Mouse (Mus musculus) cerebellum, postnatal 4 days (tissue): ENCODE measurements at regions not wholly inside any gene's neighbourhood (a gene's known extent, or its start where the extent isn't known, plus 50 kb on each side); places are given as distances from the start of the nearest gene placed in this dataset.

Experiments
- DNase-seq, 2 experiments: peaks; one replicate each; pipeline ENCODE4 v3.0.0; 2022; ENCODE audit warnings: low spot score in 2 of 2, mixed read lengths in 1 of 2

DNA sequence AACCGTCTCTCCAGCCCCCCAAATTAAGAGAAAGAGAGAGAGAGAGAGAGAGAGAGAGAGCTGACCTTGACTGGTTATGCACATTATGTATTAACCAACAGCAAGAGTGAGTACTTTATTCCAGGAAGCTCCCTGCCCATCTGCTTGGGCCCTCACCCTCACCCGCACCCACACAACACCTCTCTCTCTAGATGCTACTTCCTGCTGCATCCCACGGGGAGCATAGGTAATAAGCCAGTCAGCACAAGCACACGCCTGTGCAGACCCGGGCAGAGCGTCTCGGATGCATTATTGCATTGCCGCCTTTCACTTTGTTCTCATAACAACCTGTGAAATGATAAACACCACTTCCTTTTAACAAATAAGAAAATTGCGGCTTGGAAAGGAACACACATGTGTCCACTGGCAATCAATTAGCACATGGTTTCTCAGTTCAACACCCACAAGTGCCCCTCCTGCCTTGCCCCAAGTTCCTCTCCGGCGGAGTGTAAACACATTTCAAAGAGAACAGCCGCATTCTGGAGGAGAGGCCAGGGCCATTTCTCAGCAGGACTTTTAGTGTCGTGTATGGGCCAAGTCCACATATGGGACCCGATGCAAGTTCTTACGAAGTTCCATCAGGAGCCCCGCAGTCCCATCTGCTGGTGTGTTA lies 211.7 kb downstream of the Setd4 start:
- no peak for DNase-seq

DNA sequence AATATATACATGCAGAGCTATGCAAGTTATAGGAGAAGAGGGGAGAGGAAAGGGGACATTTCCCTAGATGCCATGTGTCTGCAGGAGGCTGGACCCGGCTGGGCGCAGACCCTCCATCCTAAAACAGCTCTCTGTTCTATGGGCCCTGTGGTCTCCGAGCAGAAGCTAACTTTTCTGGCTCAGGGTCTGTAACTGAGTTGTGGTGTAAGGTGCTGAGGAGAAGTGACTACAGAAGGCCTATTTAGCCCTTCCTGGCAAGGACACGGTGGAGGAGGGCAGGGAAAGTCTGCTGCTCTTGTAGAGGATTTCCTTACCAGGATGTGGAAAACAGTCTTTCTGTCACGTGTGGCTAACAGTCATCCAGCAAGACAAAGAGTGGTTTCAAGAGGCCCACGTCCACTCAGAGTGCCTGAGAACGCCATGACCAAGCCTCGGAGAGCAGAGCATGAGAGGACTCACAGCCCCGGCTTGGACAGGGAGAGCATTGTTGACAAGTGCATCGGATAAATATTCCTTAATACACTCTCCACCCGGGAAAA lies 216.2 kb downstream of the Setd4 start:
- DNase-seq, result no peak

DNA sequence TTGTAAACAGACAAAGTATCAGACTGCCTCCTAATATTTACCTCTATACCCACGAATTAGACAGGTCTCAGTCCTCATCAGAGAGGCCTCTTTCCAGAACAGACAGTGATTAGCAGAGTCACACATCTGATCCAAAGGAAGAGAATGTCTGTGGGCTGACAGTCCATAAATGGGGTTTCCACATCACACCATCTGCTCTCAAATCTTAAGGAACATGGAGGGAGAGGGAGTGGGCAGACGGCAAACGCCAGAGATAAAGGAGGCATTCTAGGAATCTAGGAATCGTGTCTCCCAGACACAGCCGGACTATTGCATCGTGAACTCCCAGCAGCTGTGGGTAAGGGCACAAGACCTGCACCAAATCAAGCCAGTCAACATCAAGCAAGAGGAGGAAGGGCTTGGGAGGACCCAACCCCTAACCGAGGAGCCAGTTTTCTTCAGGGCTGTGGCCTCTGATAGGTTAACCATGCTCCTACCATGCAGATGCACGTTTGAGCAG lies 219.8 kb downstream of the Setd4 start:
- DNase-seq, result no peak

DNA sequence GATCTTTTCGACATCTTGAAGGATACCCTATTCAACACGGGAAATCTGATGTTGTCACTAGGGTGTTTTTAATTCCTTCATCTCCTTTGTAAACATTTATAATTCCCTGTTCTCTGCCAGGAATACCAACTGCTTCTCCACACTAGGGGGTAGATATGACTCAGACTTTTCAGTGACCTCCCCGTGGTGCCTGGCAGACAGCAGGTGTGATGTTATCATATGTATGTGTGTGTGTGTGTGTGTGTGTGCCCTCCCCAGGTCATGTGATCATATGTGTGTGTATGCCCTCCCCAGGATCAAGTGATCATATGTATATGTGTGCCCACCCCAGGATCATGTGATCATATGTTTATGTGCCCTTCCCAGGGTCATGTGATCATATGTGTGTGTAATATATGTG lies 220.9 kb downstream of the Setd4 start:
- DNase-seq, result no peak

DNA sequence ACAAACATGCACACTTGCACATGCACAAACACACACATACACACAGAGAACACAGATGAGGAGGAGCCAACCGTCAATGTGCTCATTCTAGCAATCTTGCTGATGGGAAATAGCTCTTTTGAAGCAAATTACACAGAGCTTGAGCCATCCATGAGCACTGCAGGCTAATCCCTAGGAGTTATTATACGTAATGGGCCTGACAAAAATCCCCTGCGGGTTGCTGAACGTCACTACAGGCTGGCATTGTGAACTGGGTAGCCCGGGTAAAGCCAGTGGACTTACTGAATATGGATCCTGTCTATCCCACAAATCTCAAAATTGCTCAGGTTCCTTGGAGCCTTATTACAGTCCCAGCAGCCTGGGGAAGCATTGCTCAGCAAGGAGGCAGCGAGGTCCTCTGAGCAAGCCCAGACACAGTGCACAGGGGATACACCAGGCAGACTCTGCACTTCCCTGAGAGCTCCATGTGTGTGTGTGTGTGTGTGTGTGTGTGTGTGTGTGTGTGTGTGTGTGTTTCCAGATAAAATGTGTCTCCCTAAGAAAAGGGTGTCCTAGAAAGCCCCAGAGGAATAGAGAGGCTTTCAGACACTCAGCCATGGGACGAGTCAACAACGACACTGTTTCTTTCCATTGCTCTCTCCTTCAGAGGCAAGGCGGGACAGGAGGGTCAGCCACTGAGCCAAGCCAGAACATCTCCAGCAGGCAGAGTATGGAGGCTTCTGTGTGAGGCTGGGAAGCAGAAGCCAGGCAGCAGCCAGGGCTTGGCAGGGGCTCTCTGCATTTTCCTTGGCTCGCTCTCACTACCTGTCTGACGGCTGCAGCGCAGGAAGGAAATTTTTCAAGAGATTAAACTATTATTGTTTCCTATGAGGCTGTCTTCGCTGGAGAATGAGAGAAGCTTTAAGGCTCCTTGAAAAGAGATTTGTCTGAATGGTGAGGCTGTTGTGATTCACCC lies 222.9 kb downstream of the Setd4 start:
- DNase-seq, result no peak

DNA sequence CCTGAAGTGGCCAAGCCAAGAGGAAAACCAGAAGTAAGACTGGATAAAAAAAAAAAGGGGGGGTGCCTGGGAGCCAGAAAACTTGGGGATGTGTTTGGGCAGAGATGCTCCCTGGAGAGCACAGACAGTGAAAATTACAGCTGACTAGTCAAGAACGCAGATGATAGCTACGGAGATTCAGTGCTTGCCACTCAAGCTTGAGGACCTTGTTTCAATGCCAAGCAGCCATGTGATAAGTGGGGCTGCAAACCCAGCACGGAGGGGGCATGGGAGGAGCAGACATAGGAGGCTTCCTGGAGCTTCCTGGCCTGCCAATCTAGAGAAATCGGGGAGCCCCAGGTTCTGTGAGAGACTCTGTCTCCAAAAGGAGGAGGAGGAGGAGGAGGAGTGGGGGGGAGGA lies 223.7 kb downstream of the Setd4 start:
- DNase-seq, result no peak

DNA sequence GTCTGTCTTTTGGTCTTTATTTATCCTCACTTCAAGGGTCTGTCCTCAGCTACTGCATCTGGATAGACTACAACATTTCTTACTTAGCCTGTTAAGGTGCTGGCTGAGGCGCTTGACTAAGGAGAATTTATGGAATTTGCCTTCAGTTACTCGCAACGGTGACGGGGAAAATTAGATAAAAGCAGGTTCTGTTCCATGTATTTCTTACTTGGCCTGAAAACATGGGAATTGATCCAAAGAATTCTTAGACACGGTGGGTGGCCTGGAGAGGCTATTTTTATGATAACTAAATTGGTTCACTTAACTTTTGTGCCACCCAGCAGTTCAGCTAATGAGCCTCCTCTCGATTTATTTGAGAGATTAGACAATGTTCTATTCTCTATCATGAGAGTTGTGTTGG lies 224.3 kb downstream of the Setd4 start:
- no peak for DNase-seq

DNA sequence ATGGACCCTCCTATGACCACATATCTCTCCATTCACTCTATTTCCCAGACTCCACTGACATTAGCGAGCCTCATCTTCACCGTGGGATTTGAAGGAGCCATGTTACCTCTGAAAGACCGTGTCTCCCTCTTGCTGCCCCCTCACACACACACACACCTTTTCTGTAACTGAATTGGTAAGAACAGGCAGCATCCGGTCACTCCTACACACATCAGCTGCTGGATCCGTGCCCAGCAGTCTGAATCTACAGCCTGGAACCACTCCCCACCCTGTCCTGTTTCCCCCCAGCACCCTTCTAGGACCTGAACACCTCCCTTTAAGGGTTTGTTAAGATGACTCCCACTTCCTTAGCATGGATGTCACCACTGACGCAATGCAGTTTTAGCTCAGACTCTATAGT lies 229.2 kb downstream of the Setd4 start:
- no peak for DNase-seq

DNA sequence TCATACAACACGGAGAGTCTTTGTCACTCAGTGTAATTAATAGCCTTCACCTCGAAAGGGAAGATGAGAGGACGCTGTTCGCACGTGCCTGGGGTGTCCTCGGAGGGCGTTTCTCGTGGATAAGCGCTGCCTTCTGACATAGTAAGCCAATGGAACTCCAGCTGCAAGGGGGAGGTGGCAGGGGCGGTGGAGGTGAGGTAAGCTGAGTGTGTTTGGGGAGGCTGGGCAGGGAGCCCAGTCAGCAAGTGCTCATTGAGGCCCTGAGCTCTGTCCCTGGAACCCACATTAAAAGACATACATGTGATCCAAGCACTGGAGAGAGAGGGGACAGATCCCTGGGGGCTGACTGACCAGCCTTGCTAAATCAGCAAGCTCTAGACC lies 234.1 kb downstream of the Setd4 start:
- no peak for DNase-seq

DNA sequence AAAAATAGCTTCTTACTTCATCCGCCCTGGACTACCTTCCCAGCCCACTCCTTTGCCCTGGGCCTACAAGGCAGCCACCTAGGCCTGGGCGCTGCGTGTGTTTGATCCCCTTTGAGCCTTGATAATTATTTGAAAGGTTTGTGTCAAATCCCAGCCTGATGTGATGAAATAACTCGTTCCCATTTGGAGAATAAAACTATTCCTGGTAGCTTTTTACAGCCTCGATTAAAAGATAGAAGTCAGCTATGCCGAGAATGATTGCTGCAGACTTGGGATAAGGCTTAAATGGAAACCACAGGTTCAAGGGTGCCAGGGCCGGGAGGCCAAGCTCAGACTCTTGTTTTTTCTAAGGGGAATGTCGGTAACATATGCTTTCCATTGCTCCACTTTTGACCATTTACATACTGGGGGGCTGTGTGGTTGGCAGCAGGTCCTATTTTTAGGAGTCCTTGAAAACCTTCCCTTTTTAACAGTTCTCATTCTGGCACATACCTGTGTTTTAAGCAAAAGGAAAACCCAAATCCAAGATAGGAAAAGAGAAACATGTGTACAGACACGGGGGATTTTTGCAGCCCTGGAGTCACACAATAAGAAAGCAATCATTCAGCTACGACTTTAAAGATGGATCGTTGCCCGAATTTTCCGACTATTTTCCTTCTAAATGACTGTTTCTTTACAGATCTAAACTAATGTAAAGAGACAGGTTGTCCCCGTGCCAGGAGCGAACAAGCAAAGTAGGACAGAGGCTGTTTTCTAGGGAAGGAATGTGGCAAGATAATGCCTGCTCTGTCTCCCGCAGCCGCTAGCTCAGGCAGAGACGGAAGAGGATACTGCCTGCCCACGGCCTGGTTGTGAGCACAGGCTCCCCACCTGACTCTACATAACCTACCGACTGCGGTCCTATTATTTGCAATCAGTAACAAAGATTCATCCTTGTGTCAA lies 234.8 kb downstream of the Setd4 start:
- peak in 1 of 2 experiments; percentile 34 for DNase-seq

DNA sequence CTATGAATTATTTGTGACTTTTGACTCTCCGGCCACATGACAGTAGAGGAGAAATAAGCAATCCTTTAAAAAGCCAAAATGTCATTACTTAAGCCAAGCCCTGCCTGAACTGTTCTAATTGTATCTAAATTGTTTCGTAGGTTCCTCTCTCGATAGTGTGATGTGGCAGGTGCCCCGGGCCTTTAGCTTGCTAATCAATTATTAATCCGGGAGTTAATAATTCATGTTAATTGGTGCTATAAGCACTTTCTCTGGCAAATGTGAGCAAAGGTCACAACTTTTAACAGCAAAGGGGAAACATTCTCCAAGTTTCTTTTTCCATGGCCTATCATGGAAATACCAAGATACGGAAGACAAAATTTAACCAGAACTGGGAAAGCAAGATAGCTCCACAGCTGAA lies 235.9 kb downstream of the Setd4 start:
- no peak for DNase-seq

DNA sequence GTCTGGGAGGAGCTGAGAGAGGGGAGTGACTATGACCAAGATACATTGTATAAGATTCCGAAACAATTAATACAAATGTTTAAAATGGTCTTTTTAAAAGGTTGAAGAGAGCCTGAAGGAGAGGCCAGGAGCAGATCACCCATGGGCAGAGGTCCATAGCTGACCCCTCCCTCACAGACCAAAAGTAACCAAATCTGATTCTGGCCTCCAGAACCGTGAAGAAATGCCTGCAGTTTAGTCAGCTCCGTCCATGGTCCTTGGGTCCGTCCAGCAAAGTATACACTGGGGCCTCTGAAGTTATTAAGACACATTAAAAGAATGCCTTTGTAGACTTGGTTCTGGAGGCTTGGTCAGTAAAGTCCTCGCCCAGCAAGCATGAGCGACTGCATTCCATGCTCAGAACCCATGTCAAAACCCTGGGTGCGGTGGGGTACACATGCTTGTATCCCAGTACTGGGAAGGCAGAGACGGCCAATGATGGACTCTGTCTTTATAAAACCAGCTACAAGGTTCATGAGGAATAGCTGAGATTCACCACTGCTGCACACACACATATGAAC lies 236.5 kb downstream of the Setd4 start:
- DNase-seq, result no peak

DNA sequence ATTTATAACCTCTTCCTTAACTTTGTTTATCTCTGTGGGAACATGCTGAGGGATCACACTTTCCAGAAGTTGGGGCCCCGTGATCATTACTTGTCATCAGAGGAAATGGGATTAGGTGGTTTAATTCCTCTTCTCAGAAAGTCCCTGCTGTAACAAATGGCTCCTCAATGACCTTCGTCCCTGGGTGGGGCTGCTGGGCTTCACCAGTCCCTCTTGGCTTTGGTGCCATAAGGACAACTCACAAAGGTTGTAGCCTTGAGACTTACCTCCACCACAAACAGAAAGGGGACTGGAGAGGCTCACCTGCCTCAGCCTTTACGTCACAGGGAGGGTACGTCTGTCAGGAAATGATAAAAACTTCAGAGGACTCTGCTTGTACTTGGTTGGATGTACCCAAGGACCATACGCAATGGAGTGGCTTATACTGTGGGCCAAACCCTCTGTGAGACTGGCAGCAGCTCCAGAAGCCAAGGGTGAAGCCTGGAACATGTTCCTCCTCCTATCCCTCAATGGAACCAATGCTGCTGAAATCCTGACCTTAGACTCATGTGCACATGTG lies 237.4 kb downstream of the Setd4 start:
- DNase-seq, result no peak

DNA sequence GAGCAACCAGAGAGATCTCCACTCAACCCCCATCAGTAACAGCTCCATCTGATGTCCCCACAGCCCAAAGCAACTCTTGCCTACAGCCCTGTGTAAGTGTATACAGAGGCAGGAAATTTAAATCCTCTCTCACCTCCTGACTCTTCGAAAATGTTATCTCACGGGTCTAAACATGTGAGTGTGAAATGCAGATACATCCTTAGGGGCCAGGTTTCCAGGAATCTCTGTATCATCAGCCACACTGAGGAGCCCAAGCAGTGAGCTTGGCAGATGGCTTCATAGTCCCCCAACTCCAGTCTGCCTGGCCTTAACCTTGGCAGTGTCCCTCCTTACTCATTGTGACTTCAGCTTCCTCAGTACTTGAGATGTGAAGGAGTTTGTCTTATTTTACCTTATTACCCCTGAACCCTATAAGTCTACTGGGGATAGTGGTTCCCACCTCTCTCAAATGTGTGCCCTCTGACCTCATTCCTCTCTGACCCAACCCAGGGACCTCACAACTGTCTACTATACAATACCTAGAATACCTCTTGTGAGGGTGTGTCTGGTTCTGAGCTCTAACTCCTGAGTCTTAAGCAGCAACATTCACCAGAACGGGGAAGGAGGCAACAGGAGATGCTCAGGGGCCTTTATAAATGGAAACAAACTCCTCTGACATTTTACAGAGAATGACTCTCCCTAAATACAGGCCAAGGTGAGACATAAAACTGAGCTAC lies 238.5 kb downstream of the Setd4 start:
- DNase-seq, result no peak

DNA sequence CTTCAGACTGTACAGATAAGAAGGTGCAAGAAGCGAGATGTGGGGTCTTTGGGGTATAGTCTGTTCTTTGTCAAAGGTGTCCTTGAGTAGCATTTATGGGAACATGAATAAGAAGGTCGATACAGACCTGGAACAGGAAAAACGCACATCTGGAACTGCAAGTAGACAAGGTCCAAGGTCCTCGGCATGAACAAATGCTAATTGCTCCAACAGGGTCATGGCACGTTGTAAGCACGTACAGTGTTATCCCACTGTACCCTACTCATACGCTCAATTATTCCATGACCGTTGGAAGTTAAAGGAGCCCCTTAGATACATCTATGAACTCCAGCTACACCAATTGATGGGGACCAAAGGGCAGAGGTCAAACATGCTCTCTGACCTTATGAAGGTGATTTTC lies 244.1 kb downstream of the Setd4 start:
- no peak for DNase-seq

DNA sequence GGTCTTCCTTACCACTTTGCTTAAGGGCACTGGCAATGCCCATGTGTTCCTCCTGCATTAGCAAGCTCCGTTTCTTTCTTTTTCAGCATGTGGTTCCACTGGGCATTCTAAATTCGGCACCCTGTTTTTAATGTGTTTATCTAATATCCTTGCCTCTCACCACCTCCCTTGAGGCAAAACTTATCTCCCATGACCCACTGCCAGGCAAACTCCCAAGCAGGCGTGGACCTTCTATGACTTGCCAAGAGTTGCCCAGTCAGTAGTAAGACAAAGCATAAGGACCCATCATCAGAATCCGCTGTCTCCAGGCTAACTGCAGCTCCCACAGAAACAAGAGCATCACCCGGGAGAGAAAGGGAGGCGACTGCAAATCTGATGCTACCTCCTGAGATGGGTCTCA lies 245.2 kb downstream of the Setd4 start:
- no peak for DNase-seq

DNA sequence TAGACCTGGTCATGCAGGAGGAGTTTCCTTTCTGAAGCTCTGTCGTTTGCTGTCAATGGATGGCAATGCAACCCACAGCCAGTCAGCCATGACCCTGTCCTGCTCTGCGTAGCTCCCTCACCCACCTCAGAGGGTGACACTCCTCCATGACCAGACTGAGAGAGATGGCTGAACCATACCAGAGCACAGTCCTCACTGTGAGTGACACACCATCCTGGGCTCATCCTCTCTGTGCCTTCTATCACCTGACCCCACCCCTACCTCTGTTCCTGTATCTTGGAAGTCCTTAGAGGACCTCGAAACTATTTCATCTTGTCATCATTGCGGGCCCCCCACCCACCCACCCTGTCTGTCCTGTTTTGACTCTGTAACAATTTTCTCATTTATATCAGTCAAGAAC lies 245.7 kb downstream of the Setd4 start:
- no peak for DNase-seq

DNA sequence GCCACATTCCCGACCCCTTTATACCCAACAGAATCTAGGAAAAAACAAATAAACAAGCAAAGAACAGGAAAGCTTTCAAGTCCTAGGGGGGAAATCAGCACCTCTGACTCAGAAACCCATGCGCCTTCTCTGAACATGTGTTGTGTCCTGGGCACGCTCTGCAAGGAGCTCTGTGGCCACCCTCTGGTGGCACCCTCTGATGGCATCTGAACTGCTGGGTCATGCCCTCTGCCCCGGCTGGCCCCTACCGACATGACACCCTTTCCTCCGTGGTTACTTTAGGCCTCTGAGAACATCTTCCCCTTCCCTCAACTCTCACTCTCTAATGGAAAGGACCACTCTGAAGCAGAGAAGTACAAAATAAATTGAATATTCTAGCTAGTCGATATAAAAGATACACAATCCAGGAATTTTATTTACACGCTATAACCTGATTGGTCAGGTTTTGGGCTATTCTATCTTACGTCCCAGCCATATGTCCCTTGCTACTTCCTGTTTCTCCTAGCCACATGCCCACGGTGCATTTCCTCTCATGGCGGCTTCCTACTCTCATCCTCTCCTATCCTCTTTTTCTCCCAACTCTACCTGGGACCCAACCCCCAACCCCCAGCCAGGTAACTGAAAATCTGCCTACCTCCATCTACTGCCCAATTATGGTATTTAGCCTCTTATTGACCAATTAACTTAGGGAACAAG lies 248.5 kb downstream of the Setd4 start:
- DNase-seq, result no peak

DNA sequence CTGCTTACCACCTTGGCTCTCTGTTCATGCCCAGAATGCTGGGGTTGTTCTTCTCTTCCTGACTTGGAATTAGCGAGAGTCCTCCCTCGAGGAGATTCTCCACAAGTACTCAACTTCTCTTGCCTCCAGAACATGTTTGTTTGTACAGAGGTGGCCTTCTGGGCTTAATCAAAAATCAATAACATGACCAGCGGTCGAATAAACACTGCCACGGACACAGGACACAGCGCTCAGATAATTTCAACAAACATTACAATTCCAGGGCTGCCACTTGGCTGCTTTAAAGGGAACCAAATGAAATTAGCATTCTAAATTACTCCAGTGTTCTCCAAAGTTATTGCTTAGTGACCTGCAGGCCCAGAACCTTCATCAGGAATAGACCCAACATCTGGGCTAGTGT lies 249.9 kb downstream of the Setd4 start:
- no peak for DNase-seq

DNA sequence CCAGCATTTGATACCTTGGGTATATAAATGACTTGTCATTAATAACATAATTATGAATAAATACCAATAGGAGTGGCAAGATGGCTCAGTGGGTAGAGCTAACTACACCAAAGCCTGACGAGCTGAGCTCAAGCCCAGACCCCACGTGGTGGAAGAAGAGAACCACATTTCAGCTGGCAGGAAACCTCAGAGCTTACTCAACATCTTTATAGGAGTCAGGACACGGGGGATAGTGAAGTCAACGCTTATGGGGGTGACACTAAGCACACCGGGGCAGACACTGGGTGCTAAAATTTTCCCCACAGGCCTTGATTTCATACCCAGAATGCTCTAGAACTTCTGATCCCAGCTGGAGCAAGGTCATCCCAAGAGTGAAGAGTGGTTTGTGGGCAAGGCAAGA lies 259.3 kb downstream of the Setd4 start:
- no peak for DNase-seq
